19 mouse cellular contexts compared by ENCODE assay signal in genomic region chr8:119673976-119674555, GRCm38 (mm10). TPM values are rescaled to one million over a fixed set of nuclear protein-coding genes. Genes with fewer than 3 reads are reported as not detected.
DNase-seq lines count a peak whose midpoint lies in the region; ATAC-seq and TF ChIP-seq lines count a peak whose summit lies in the region.
"Had no signal": no experiment of that assay in that cellular context is flagged by ENCODE, and none has a peak within 500 bp of the region (broad histone marks: within the 10 kb centered on the region; RNA-seq: fewer than 3 reads in every experiment).

No protein-coding gene starts in this region.

- H3K4me2 ChIP-seq in intestine, postnatal 0 days (replicated peaks; ENCODE audit: low read depth), result no peak overlapping the region
- H3K4me2 ChIP-seq in intestine, embryonic 15.5 days (replicated peaks), result no peak overlapping the region
- H3K4me2 ChIP-seq: embryonic facial prominence, embryonic 15.5 days; heart, embryonic 15.5 days; hindbrain, embryonic 13.5 days; lung, embryonic 15.5 days; stomach, embryonic 15.5 days had no signal

- peak; percentile 64 for TF ChIP-seq CTCF in intestine, postnatal 0 days (IDR thresholded peaks at IDR 0.05; ENCODE audit: low read depth)
- 0 out of 2 replicates have a peak, but pooled peaks have one; percentile 19 for TF ChIP-seq CTCF in bone marrow macrophage, adult 2 months (IDR thresholded peaks at IDR 0.05; ENCODE audit: low read depth, low read length)

- H3K4me3 ChIP-seq in intestine, postnatal 0 days (ENCODE audit: low read depth, low read length), result no peak overlapping the region
- H3K4me3 ChIP-seq in intestine, embryonic 15.5 days (replicated peaks), result no peak overlapping the region
- peak overlapping the region; percentile 7 for H3K4me3 ChIP-seq in megakaryocyte, embryonic 14.5 days (replicated peaks)
- no peak overlapping the region for H3K4me3 ChIP-seq in bone marrow macrophage, adult 2 months (ENCODE audit: insufficient read depth, low read length)
- H3K4me3 ChIP-seq: embryonic facial prominence, embryonic 15.5 days; heart, embryonic 15.5 days; hindbrain, embryonic 13.5 days; lung, embryonic 15.5 days; stomach, embryonic 15.5 days had no signal

- peak; percentile 92 for DNase-seq in ES-CJ7 (ENCODE audit: low read depth, low spot score)
- no peak for DNase-seq in spleen, postnatal 14 days (ENCODE audit: low spot score in 2 of 2)
- DNase-seq in T-cell, adult 2 months (ENCODE audit: low spot score), result no peak
- DNase-seq: adrenal gland, adult 8-10 months; gastrocnemius, postnatal 36 days; kidney, adult 8-10 months; layer of hippocampus, adult 9-11 months; left cerebral cortex, postnatal 4 days had no signal

- no peak for TF ChIP-seq POLR2A in bone marrow macrophage, adult 2 months (IDR thresholded peaks at IDR 0.05; ENCODE audit: borderline replicate concordance, low read depth, low read length)

- H3K4me1 ChIP-seq in intestine, postnatal 0 days (replicated peaks; ENCODE audit: control insufficient read depth, insufficient read depth, low read length), result peaks cover 5% of the 10 kb centered on the region; the same call in 1 of the 2 replicates
- peaks cover 20% of the 10 kb centered on the region for H3K4me1 ChIP-seq in intestine, embryonic 15.5 days (replicated peaks)
- H3K4me1 ChIP-seq in megakaryocyte, embryonic 14.5 days, result peaks cover 19% of the 10 kb centered on the region
- no peaks in the 10 kb centered on the region for H3K4me1 ChIP-seq in bone marrow macrophage, adult 2 months (ENCODE audit: control insufficient read depth, insufficient read depth, low read length)

- 80% methylated on average over 9 of the region's 11 CpGs for WGBS in intestine, postnatal 0 days
- 84% methylated on average over 11 of the region's 11 CpGs for WGBS in intestine, embryonic 15.5 days

- no peak overlapping the region for H3K9ac ChIP-seq in intestine, postnatal 0 days (ENCODE audit: low read depth, low read length)
- H3K9ac ChIP-seq in intestine, embryonic 15.5 days, result no peak overlapping the region
- H3K9ac ChIP-seq: embryonic facial prominence, embryonic 15.5 days; heart, embryonic 15.5 days; hindbrain, embryonic 13.5 days; lung, embryonic 15.5 days; stomach, embryonic 15.5 days had no signal

- no peaks in the 10 kb centered on the region for H3K27me3 ChIP-seq in intestine, postnatal 0 days (replicated peaks; ENCODE audit: control insufficient read depth, insufficient read depth, low read length)
- H3K27me3 ChIP-seq in intestine, embryonic 15.5 days (replicated peaks), result no peaks in the 10 kb centered on the region
- H3K27me3 ChIP-seq in megakaryocyte, embryonic 14.5 days (replicated peaks), result peaks cover 75% of the 10 kb centered on the region
- H3K27me3 ChIP-seq: embryonic facial prominence, embryonic 15.5 days; heart, embryonic 15.5 days; hindbrain, embryonic 13.5 days; lung, embryonic 15.5 days; stomach, embryonic 15.5 days had no signal

- H3K36me3 ChIP-seq in intestine, postnatal 0 days (ENCODE audit: control insufficient read depth, insufficient read depth), result no peaks in the 10 kb centered on the region
- H3K36me3 ChIP-seq in intestine, embryonic 15.5 days, result no peaks in the 10 kb centered on the region
- no peaks in the 10 kb centered on the region for H3K36me3 ChIP-seq in megakaryocyte, embryonic 14.5 days (replicated peaks; ENCODE audit: low read length)
- H3K36me3 ChIP-seq: embryonic facial prominence, embryonic 15.5 days; heart, embryonic 15.5 days; hindbrain, embryonic 13.5 days; lung, embryonic 15.5 days; stomach, embryonic 15.5 days had no signal

- H3K9me3 ChIP-seq in intestine, postnatal 0 days (ENCODE audit: control insufficient read depth), result no peaks in the 10 kb centered on the region
- no peaks in the 10 kb centered on the region for H3K9me3 ChIP-seq in intestine, embryonic 15.5 days
- H3K9me3 ChIP-seq in megakaryocyte, embryonic 14.5 days, result peaks cover 4% of the 10 kb centered on the region
- H3K9me3 ChIP-seq: embryonic facial prominence, embryonic 15.5 days; heart, embryonic 15.5 days; hindbrain, embryonic 13.5 days; lung, embryonic 15.5 days; stomach, embryonic 15.5 days had no signal

- no peak overlapping the region for H3K27ac ChIP-seq in intestine, postnatal 0 days (ENCODE audit: low read depth, low read length)
- H3K27ac ChIP-seq in intestine, embryonic 15.5 days, result no peak overlapping the region
- no peak overlapping the region for H3K27ac ChIP-seq in bone marrow macrophage, adult 2 months (ENCODE audit: insufficient read depth, low read depth, low read length)
- H3K27ac ChIP-seq: embryonic facial prominence, embryonic 15.5 days; heart, embryonic 15.5 days; hindbrain, embryonic 13.5 days; lung, embryonic 15.5 days; stomach, embryonic 15.5 days had no signal

- no peak for ATAC-seq in intestine, postnatal 0 days
- no peak for ATAC-seq in intestine, embryonic 15.5 days
- no peak for ATAC-seq in megakaryocyte, adult 5-6 weeks (ENCODE audit: poor library complexity, severe bottlenecking)
- ATAC-seq: forebrain, embryonic 16.5 days had no signal

RNA-seq across cellular contexts. Expression of gene Wfdc1, which starts 7.9 kb away (rescaled TPM):
- polyA plus RNA-seq in intestine, postnatal 0 days (2015; fragmentation: Nextera tagmentation; extraction: Ambion mirVana), result 15.5 and 15.6 TPM in 2 replicates
- 4.5 and 4.6 TPM in 2 replicates for polyA plus RNA-seq in intestine, embryonic 15.5 days (2015; fragmentation: Nextera tagmentation; extraction: Ambion mirVana)
- not detected in 2 replicates for polyA plus RNA-seq in megakaryocyte, embryonic 14.5 days (2012; ENCODE audit: insufficient read depth, low replicate concordance)
- not detected in 2 replicates for total RNA-seq in megakaryocyte, adult 5-6 weeks (2015)
- total RNA-seq in megakaryocyte, adult 5-6 weeks (2017), result not detected in 2 replicates
- not detected in 2 replicates for polyA plus RNA-seq in bone marrow macrophage, adult 2 months (2012; ENCODE audit: insufficient read depth, insufficient read length, missing spikeins)

RNA-seq across cellular contexts. Expression of gene Atp2c2, which starts 25.7 kb away (rescaled TPM):
- polyA plus RNA-seq in intestine, postnatal 0 days (2015; fragmentation: Nextera tagmentation; extraction: Ambion mirVana), result 2.3 and 2.4 TPM in 2 replicates
- 4.4 and 5.8 TPM in 2 replicates for polyA plus RNA-seq in intestine, embryonic 15.5 days (2015; fragmentation: Nextera tagmentation; extraction: Ambion mirVana)
- not detected in 2 replicates for polyA plus RNA-seq in megakaryocyte, embryonic 14.5 days (2012; ENCODE audit: insufficient read depth, low replicate concordance)
- total RNA-seq in megakaryocyte, adult 5-6 weeks (2015), result not detected in 2 replicates
- not detected in 2 replicates for total RNA-seq in megakaryocyte, adult 5-6 weeks (2017)
- polyA plus RNA-seq in bone marrow macrophage, adult 2 months (2012; ENCODE audit: insufficient read depth, insufficient read length, missing spikeins), result not detected in 2 replicates

RNA-seq across cellular contexts. Expression of gene Kcng4, which starts 38.6 kb away (rescaled TPM):
- 0.34 and 0.51 TPM in 2 replicates for polyA plus RNA-seq in intestine, postnatal 0 days (2015; fragmentation: Nextera tagmentation; extraction: Ambion mirVana)
- polyA plus RNA-seq in intestine, embryonic 15.5 days (2015; fragmentation: Nextera tagmentation; extraction: Ambion mirVana), result 0.04 and 0.13 TPM in 2 replicates
- not detected in 2 replicates for polyA plus RNA-seq in megakaryocyte, embryonic 14.5 days (2012; ENCODE audit: insufficient read depth, low replicate concordance)
- not detected in 2 replicates for total RNA-seq in megakaryocyte, adult 5-6 weeks (2015)
- not detected in 2 replicates for total RNA-seq in megakaryocyte, adult 5-6 weeks (2017)
- polyA plus RNA-seq in bone marrow macrophage, adult 2 months (2012; ENCODE audit: insufficient read depth, insufficient read length, missing spikeins), result not detected in 2 replicates
- total RNA-seq: left cerebral cortex, postnatal 4 days had no signal
- polyA plus RNA-seq: forebrain, embryonic 16.5 days; heart, embryonic 15.5 days; hindbrain, embryonic 13.5 days had no signal
